Mouse (Mus musculus): ENCODE results near the gene Gpr18.

Gene Gpr18

GRCm38 (mm10) chr14:121920511-121921124 is 5.0 kb upstream of the Gpr18 start:
- no peak for DNase-seq

GRCm38 (mm10) chr14:121919752-121920151 is 4.2 kb upstream of the Gpr18 start:
- DNase-seq: no peak

- DNase-seq: no peak
Measured at GRCm38 (mm10) chr14:121918266-121918665, 2.7 kb upstream of the Gpr18 start.

GRCm38 (mm10) chr14:121916311-121917094 is 922 bp upstream of the Gpr18 start:
- DNase-seq: no peak

- no peak for DNase-seq
Measured at GRCm38 (mm10) chr14:121915143-121915542, 438 bp downstream of the Gpr18 start.

- DNase-seq: no peak
Measured at GRCm38 (mm10) chr14:121912501-121912900, 3.1 kb downstream of the Gpr18 start.

- DNase-seq: no peak
Measured at GRCm38 (mm10) chr14:121909868-121910267, 5.7 kb downstream of the Gpr18 start.

- no peak for DNase-seq
Measured at GRCm38 (mm10) chr14:121906992-121907681, 8.4 kb downstream of the Gpr18 start.

GRCm38 (mm10) chr14:121906341-121906991 is 9.1 kb downstream of the Gpr18 start:
- peak; percentile 50 for DNase-seq

- no peak for DNase-seq
Measured at GRCm38 (mm10) chr14:121904754-121905153, 10.8 kb downstream of the Gpr18 start.

GRCm38 (mm10) chr14:121903381-121903876 is 12.2 kb downstream of the Gpr18 start:
- DNase-seq: peak; percentile 33

GRCm38 (mm10) chr14:121901511-121901910 is 14.1 kb downstream of the Gpr18 start:
- no peak for DNase-seq

GRCm38 (mm10) chr14:121899071-121899470 is 16.5 kb downstream of the Gpr18 start:
- DNase-seq: no peak

- peak; percentile 47 for DNase-seq
Measured at GRCm38 (mm10) chr14:121898509-121898908, 17.1 kb downstream of the Gpr18 start.

- no peak for DNase-seq
Measured at GRCm38 (mm10) chr14:121897773-121898172, 17.8 kb downstream of the Gpr18 start.

- DNase-seq: no peak
Measured at GRCm38 (mm10) chr14:121896126-121897090, 19.2 kb downstream of the Gpr18 start.

- DNase-seq: no peak
Measured at GRCm38 (mm10) chr14:121895316-121895715, 20.3 kb downstream of the Gpr18 start.

GRCm38 (mm10) chr14:121894511-121895135 is 21.0 kb downstream of the Gpr18 start:
- no peak for DNase-seq

- no peak for DNase-seq
Measured at GRCm38 (mm10) chr14:121893747-121894146, 21.8 kb downstream of the Gpr18 start.

- no peak for DNase-seq
Measured at GRCm38 (mm10) chr14:121884150-121884797, 31.3 kb downstream of the Gpr18 start.

GRCm38 (mm10) chr14:121881211-121881610 is 34.4 kb downstream of the Gpr18 start:
- DNase-seq: peak; percentile 67

Measured in thymus, postnatal 25 days (tissue).